Mouse (Mus musculus): ENCODE results near the gene Rbfox2.

DNA sequence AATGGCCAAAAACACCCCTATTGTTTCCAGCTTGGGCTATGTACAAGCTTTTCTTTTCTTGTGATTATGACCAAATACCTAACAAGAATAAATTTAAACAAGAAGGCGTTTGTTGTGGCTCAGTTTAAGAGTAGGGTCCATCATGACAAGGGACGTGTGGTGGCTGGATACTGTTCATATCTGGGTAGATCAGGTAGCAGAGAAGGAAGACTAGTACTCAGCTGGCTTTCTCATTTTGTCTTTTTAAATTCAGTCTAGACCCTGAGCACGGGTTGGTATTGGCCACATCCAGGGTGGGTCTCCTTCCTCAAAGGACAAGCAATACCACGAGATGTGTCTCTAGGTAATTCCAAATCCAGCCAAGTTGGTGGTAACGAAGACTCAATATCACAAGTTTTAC is 57.4 kb downstream of the Rbfox2 start:
- TF ChIP-seq CTCF (IDR thresholded peaks at IDR 0.05; ENCODE audit: extremely low read depth, insufficient read depth, insufficient read length, insufficient replicate concordance) = no peak
- TF ChIP-seq POLR2A (IDR thresholded peaks at IDR 0.05; ENCODE audit: low read depth, low read length) = no peak
